Mouse (Mus musculus) olfactory bulb, adult 2 months (tissue): ENCODE results near the gene Thrb. TPM values are rescaled to one million over a fixed set of nuclear protein-coding genes. Genes with fewer than 3 reads are reported as not detected.

Experiments
- H3K27ac ChIP-seq: fragments of 200-500 bp; 2 replicates; pipeline ENCODE4 v1.5.1; 2012; ENCODE audit warnings: low read depth, low read length; ENCODE audit not compliant: insufficient read depth
- H3K4me1 ChIP-seq: fragments of 200-500 bp; 2 replicates; pipeline ENCODE4 v1.6.1; 2012; ENCODE audit warnings: low read length; ENCODE audit not compliant: control insufficient read depth, insufficient read depth
- H3K4me3 ChIP-seq: fragments of 200-500 bp; 2 replicates; pipeline ENCODE4 v1.5.1; 2012; ENCODE audit warnings: mild to moderate bottlenecking, low read depth, low read length, moderate library complexity; ENCODE audit not compliant: insufficient read depth
- CTCF ChIP-seq: fragments of 200-500 bp; IDR thresholded peaks from 2 replicates; pipeline ENCODE4 v1.5.1; 2012; ENCODE audit warnings: low read depth, mild to moderate bottlenecking, low read length, moderate library complexity; ENCODE audit not compliant: insufficient read depth
- POLR2A ChIP-seq: fragments of 200-500 bp; IDR thresholded peaks from 2 replicates; pipeline ENCODE4 v1.6.1; 2012; ENCODE audit warnings: mild to moderate bottlenecking, low read depth, low read length, moderate library complexity; ENCODE audit not compliant: insufficient read depth
- WGBS: fragments of 180-500 bp; shearing (Covaris S2); methylation state at CpG from one replicate; pipeline ENCODE4 v1.1.7; 2018; 5-methylcytosine and 5-hydroxymethylcytosine counted together
- polyA plus RNA-seq: library from polyadenylated mRNA; stranded (reverse); fragments of >200 nt; gene quantifications from 2 replicates; pipeline ENCODE4 v1.2.4, GENCODE M21; 2012; ENCODE audit warnings: low replicate concordance; ENCODE audit not compliant: missing spikeins, insufficient read depth, insufficient read length

The Thrb gene
- polyA plus RNA-seq, 1 experiment = not detected

DNA sequence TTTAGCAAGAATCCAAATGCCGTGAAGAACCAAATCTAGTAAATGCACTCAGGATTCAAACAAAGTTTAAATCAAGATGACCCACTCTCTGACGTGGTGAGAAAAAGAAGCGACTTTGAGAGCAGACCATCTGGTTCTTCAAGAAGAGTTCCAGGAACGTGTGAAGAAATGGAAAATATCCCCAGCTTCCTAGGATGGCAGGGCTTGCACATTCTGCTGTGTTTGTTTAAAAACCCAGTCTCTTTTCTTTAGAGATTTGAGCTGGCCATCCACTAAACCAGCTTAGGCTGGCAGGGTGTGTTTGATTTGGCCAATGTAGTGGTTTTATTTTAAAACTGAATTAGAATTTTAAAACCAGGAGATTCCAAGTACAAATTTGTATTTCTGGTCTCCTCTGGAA lies 246.9 kb downstream of the Thrb start:
- Histone ChIP-seq H3K4me1 (no peaks in the 10 kb centered on the region), H3K27ac (no peak overlapping the region), H3K4me3 (no peak overlapping the region)
- 75% methylated on average over 4 of the region's 4 CpGs for WGBS
- TF ChIP-seq CTCF (no peak), POLR2A (no peak)

GRCm38 (mm10) chr14:17911157-17911556 lies 251.1 kb downstream of the Thrb start:
- TF ChIP-seq CTCF (no peak), POLR2A (no peak)
- Histone ChIP-seq H3K27ac (no peak overlapping the region), H3K4me1 (no peaks in the 10 kb centered on the region), H3K4me3 (no peak overlapping the region)
- WGBS = 85% methylated on average over 3 of the region's 3 CpGs

GRCm38 (mm10) chr14:17912573-17913207 lies 252.6 kb downstream of the Thrb start:
- no peaks in the 10 kb centered on the region for H3K4me1 ChIP-seq
- TF ChIP-seq CTCF = no peak
- no peak for TF ChIP-seq POLR2A
- WGBS = 53% methylated on average over 6 of the region's 6 CpGs
- H3K27ac ChIP-seq = no peak overlapping the region
- no peak overlapping the region for H3K4me3 ChIP-seq

- 74% methylated on average over 2 of the region's 2 CpGs for WGBS
- no peak overlapping the region for H3K4me3 ChIP-seq
- no peak for TF ChIP-seq CTCF
- TF ChIP-seq POLR2A = no peak
- no peak overlapping the region for H3K27ac ChIP-seq
- H3K4me1 ChIP-seq = no peaks in the 10 kb centered on the region
Observed at GRCm38 (mm10) chr14:17915556-17915955, 255.5 kb downstream of the Thrb start.

DNA sequence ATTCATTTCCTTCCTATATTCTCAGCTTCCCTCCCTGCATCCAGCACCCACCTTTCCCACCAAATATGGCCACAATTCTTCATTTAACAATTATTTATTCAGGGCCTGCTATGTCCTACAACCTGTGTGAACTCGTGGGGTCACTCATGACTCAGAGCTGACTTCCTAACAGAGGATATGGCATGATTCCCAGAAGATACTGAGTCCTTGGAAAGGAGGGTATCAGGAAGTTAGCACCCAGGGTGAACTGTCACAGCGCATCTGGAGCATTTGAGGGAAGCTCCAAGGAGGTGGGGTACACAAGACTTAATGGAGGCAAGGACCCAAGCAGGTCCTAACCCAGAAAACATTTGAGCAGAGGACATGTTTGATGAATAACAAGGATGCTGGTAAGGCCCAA lies 256.6 kb downstream of the Thrb start:
- no peak overlapping the region for H3K4me3 ChIP-seq
- 78% methylated on average over 2 of the region's 2 CpGs for WGBS
- H3K4me1 ChIP-seq = no peaks in the 10 kb centered on the region
- H3K27ac ChIP-seq = no peak overlapping the region
- TF ChIP-seq CTCF (no peak), POLR2A (no peak)

DNA sequence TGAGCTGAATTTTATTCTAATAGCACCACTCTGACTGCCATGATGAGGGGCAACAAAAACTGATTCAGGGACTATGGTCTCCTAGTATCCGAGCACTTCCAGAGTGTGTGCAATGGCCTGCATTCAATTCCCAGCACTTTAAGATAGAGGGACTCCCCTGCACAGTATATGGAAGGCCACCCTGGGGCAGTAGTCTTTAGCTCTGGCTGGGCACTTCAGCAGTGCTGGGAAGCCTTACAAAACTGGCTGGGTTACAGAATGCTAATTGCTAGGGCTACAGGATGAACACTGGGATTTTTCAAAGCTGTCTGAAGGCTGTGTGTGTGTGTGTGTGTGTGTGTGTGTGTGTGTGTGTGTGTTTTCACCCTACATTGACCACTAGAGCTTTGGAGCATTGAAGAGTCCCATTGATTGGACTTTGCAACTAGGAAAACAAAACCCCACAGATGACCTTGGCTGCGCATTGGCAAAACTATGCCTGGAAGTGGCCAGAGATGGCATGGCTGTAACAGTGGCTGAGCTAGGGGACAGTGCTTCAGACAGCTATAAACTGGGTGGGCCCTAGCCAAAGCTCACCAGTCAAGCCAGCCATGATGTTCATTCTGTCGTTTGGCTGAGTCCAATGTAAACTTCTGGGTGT lies 257.2 kb downstream of the Thrb start:
- Histone ChIP-seq H3K27ac (no peak overlapping the region), H3K4me3 (no peak overlapping the region), H3K4me1 (no peaks in the 10 kb centered on the region)
- 58% methylated on average over 3 of the region's 3 CpGs for WGBS
- TF ChIP-seq POLR2A = no peak
- no peak for TF ChIP-seq CTCF

DNA sequence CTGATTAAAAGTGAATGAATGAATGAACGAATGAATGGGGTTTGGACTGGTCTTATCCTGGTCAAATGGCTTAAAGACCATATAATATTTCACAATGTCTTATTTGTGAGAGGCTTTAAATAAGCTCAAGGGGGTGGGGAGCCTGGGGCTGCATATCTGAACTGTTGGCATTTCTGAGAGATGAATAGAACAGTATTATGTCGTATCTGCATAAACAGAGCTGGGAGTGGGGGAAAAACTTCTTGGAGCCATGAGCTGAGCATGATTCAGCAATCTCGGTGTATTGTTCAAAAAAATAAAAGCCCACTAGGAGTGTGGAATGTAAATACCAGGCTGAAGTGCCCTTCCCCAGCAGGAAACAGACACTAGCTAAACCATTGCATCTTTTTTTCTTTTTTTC lies 257.8 kb downstream of the Thrb start:
- Histone ChIP-seq H3K4me1 (no peaks in the 10 kb centered on the region), H3K27ac (no peak overlapping the region), H3K4me3 (no peak overlapping the region)
- no peak for TF ChIP-seq CTCF
- TF ChIP-seq POLR2A = no peak
- WGBS = 26% methylated on average over 3 of the region's 3 CpGs

DNA sequence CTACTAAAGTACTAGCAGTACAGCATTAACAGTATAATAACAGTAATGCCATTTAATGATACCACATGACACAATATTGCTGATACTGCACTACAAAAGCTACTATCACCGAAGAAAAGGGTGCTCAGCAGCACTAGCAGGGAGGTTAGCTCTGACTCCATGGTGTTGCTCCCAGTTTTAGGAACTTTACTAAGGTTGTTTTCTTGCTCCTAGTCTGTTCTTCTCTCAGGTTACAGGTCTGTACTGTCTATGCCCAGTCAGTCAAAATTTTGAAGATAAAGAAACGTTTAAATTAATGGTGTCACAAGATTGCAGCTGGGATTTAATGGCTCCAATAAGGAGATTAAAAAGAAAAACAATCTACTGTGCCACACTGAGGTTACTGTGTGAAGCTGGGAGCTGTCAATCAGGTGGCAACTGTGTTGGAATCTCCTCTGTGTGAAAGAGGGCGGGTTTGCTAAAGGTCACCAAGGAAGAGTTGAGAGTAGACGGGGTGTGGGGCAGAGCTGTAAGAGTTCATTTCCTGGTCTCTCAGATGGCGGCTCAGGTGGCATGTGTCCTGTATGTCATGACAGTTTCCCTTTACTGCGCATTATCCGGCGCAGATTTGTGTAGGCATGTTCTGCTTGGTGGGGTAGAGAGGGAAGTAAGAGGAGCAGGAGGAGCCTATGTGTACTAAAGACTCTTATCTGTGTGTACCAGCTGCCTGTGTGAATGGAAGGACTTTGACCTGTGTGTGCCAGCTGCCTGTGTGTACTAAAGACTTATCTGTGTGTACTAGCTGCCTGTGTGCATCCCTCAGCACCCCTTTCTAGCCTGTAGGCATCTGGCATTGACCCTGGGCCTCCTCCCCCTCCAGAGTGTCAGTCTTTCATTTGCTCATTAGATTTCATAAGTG lies 263.0 kb downstream of the Thrb start:
- Histone ChIP-seq H3K4me3 (no peak overlapping the region), H3K4me1 (no peaks in the 10 kb centered on the region), H3K27ac (no peak overlapping the region)
- 75% methylated on average over 8 of the region's 8 CpGs for WGBS
- no peak for TF ChIP-seq POLR2A

DNA sequence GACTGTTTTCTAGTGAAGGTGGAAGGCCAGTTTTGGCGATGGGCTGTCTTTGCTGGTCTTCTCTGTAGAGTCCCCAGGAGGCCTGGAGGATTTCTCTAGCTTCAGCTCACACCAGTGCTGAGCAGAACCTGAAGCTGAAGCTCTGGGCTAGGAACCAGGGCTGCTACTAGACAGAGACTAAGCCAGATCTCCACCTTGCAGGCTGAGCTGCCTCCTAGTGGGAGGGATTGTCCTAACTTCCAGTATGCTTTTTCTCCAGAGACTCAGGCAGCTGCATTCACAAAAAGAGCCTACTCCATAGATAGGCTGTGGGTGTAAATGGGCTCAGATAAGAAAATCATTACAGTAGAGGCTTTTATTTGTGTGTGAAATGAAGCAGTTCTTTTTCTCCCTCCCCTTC lies 267.4 kb downstream of the Thrb start:
- Histone ChIP-seq H3K27ac (no peak overlapping the region), H3K4me3 (no peak overlapping the region), H3K4me1 (no peaks in the 10 kb centered on the region)
- TF ChIP-seq CTCF (no peak), POLR2A (no peak)
- WGBS = 43% methylated on average over 1 of the region's 1 CpGs
